Mouse (Mus musculus) right cerebral cortex, postnatal 25 days (tissue): Measurements from ENCODE around the gene Hbb-bs.
"Not testable (repeated sequence)": the region's sequence is repeated elsewhere in the genome, so short reads cannot be mapped to it uniquely, and the experiment has no call there.

Source experiments
- DNase-seq: peaks from one replicate; pipeline ENCODE4 v3.0.0; 2022

Hbb-bs gene

DNA sequence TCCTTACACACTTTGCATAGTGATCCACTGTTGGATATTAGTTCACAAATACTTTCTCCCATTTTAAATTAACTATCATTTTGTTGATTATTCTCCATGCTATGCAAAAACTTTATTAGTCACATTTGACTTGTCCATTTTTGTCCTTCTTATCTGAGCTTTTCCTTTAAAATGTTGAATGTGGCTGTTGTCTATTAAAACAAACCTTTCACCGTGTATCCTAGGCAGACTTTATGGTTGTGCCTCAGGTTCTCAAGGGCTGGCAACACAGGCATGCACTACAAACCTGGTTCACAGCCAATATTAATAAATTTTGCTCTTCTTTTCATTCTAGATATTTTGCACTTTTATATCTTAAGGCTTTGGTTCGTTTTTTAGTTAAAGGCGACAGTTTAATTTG, 17.1 kb downstream of the Hbb-bs start:
- DNase-seq: no peak

DNA sequence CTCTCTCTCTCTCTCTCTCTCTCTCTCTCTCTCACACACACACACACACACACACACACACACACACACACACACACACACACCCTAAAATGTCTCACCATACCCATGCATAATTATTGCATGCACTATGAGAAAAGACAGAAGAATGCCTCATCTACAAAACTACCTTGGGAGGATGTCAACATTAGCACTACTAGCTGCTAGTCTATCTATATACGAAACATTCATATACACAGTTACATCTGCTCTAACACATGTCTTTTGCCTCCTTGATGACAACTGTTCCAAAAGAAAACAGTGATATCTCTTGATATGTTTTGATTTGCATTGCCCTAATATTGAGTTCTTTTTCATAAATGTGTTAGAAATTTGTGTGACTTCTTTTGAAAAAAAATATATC, 17.6 kb downstream of the Hbb-bs start:
- no peak for DNase-seq

DNA sequence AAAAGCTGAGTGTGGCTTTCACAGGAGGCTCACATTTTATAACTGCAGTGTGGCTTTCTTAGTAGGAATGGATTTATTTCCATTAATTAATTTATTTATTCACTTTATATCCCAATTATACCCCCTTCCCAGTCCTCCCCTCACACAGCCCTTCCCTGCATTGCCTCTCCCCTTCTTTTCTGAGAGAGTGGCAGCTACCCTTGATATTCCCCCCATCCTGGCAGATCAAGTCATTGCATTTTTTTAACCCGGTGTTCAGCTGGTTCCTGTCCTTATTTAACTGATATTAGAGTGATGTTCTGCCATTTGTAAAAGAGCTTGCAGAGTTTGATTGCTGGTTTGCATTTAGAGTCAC, 18.1 kb downstream of the Hbb-bs start:
- no peak for DNase-seq

- no peak for DNase-seq
These were observed 18.7 kb downstream of the Hbb-bs start for GRCm38 (mm10) chr7:103808971-103809800.

DNA sequence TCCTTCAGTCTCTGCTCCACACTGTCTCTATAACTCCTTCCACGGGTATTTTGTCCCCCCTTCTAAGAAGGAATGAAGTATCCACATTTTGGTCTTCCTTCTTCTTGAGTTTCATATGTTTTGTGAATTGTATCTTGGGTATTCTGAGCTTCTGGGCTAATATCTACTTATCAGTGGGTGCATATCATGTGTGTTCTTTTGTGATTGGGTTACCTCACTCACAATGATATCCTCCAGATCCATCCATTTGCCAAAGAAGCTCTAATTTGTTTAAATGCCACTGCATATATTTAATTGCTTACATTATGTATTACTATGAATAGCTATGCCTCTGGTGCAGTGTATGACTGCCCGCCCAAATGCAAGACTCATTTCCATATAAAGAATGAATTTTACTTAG, 19.8 kb downstream of the Hbb-bs start:
- not testable (repeated sequence) for DNase-seq

DNA sequence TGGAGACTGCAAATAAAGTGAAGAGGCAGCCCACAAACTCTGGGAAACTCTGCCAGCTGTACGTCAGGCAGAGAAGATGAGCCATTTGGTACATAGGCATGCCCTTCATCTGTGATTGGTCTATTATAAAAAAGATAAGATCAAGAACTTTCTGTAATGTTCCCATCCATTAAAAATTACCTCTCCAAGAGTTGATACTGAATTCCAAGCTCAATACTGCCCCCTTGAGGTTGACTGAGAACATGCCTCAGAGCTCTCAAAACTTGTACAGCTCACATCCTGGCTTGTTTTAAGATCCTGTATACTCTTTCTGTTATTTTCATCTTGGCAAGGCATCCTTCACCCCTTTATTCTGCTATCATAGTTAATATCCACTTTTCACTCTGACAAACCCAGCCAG, 21.0 kb downstream of the Hbb-bs start:
- no peak for DNase-seq

DNA sequence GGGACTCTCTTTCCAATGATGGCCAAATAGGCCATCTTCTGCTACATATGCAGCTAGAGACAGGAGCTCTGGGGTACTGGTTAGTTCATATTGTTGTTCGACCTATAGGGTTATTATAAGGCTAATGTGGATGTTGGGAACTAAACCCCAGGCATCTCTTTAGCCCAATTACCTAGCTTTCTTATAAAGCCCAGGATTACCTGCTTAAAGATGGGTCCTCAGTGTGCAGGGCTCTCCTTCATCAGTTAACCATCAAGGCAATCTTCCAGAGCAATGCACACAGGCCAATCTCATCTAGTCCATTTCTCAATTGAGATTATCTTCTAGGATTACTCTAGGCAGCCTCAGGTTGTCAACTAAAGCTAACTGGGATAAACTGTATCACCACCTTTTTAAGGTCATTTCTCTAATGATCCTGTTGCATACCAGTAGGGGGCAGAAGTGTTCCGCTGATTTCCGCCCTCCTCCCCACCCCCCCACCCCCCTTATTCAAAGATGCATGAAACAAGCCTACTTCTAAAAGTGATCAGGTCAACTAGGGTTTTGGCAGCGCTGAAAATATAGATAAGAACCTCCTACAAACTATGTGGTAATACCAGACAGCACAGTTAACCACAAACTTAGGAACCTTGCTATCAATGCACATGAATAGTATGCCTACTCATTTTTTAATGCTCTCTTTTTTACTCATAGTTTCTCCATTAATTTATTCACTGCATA, 35.1 kb downstream of the Hbb-bs start:
- DNase-seq: no peak

- DNase-seq: no peak
These were observed 36.2 kb downstream of the Hbb-bs start, which contains the start of gene Olfr67 for GRCm38 (mm10) chr7:103791721-103792120. TSS of gene Olfr67 (minus strand) at chr7:103791821.

GRCm38 (mm10) chr7:103779598-103779997, 48.3 kb downstream of the Hbb-bs start, which contains the start of gene Olfr68:
TSS of gene Olfr68 (minus strand) at chr7:103779698.
- DNase-seq: no peak

DNA sequence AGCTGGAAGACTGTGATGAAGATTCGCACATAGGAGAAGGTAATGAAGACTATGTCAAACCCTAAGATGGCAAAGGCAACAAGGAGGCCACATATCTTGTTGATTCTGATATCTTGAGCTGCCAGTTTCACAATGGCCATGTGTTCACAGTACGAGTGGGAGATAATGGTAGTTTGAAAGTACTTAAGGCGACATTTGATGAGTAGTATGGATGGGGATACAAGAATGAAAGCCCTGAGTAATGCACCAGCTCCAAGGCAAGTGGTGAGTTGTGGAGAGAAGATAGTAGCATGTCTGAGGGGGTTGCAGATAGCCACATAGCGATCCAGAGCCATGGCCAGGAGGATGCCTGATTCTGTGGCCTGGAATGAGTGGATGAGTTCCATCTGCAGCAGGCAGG, 50.2 kb downstream of the Hbb-bs start:
- not testable (repeated sequence) for DNase-seq
